Mouse (Mus musculus): ENCODE results near the gene Exosc1.

Exosc1 gene

DNA sequence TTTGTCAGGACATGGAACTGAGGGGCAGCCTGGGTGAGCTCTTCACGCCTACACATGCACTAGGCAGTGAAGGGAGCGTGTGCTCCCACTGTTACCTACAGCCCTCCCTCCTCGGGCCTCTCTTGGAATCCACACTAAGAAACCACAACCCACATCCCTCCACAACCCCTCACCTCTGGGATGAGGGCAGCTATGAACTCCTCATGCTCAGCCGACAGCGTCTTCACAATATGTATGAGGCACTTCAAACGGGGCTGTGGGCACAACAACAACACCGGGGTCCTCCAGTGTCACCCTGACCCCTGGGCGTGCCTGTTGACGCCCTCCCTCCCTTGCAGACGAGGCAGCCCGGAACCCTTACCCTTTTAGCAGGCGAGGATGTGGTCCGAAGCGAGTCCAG lies 58.9 kb downstream of the Exosc1 start:
- no peak for DNase-seq (ENCODE audit: low spot score)

All from urinary bladder, postnatal 25 days (tissue).